Mouse (Mus musculus) right cerebral cortex, postnatal 10 days (tissue): ENCODE measurements around the gene C1ql4.
"Not testable (repeated sequence)": the region's sequence is repeated elsewhere in the genome, so short reads cannot be mapped to it uniquely, and the experiment has no call there.

Source experiments
- DNase-seq, 2 experiments: peaks; one replicate each; pipeline ENCODE4 v3.0.0; 2021; ENCODE audit warnings: low spot score in 2 of 2

C1ql4 gene

DNA sequence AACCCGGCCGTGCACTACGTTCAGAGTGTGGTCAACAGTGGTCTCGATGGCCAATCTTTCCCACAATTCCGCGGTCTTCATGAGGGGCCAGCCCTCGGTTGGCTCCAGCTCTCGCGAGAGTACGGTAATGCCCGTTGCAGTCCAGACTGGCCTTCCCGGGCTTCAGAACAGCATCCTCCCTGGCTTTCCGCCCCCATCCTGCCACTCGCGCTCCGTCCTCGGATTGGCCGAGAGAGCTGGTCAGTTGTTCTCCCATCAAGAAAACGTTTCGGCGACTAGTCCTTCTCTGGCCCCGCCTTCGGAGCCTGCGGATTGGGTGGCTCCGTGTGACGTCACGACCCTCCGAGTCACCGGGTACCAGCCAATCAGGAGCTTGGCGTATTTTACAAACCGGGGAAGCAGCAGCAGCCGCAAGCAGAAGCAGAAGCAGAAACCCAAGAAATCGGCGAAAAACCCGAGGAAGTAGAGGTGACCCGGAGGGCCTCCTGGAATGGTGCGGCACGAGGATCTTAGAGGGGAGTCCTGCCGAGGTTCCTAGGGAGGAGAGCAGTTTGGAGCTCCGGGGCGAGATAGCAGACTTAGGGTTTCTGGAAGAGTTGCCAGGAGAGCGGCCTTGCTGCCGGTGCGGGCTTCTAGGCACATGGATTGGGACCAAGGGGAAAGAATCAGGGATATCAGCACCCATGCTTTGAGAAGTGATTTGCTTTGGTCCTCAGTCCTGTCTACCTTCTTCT is 12.8 kb downstream of the C1ql4 start:
- peak; percentile 98 to 99 for DNase-seq

DNA sequence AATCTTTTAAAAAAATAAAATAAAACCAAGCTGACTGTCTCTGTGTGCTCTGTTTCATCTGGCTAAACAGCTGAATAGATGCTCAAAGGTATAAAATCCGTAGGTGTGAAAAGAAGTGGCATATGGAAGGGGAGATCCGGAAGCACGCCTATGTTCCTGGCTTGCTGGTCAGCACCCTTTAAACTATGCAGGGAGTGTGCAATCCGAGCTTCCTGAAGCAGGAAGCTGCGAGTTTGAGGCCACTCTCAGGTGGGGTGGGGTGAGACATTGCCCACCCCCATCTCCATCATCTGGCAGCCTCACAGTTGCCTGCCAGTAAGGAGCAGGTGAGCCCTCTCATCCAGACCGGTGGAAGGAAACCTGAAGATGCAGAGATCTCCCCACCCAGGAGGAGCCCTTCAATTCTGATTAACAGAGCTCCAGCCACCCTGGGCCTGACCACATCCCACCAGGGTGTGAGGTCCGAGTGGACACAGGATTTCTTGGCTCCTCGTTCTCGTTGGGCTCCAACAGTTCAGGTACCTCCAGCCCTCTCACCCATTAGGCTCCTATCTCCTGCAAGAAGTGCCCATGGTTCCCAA is 13.5 kb downstream of the C1ql4 start, which contains the start of gene Troap:
TSS of gene Troap (plus strand) at position 557 of the 581 bp plus-strand sequence.
- DNase-seq = no peak

DNA sequence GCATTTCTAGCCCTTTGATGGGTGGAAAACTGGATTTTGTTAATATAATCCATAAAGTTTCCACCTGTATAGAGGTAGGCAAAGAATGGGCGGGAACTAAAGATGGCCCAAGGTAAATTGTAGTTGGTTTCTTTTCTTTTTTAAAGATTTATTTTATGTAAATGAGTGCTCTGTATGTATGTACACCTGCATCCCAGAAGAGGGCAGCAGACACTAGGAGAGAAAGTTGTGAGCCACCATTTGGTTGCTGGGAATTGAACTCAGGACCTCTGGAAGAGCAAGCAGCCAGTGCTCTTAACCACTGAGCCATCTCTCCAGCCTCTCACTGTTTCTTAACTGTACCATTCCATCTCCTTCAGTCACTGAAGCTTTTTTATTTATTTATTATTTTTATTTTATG is 15.6 kb downstream of the C1ql4 start:
- no peak for DNase-seq

DNA sequence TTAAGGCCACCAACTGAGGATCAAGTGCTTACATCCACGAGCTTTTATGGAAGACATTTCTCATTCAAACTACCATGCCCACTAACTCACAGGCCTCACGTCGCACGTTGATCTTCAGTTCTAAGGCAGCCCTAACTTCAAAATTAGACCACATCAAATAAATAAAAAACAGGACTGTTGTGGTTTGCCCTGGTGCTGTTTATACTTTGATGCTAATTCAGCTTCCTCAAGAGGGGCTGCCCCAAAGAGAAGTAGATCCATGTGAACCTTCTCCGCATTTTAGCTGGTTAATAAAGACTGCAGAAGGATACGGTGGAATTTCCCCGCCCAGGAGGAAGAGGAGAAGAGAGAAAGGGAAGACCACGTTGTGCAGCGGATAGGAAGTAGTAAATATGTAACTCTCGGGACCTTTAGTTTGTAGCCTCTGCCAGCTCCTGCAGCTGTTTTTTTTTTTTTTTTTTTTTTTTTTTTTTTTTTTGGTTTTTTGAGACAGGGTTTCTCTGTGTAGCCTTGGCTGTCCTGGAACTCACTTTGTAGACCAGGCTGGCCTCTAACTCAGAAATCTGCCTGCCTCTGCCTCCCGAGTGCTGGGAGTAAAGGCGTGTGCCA is 22.0 kb downstream of the C1ql4 start:
- no peak for DNase-seq

DNA sequence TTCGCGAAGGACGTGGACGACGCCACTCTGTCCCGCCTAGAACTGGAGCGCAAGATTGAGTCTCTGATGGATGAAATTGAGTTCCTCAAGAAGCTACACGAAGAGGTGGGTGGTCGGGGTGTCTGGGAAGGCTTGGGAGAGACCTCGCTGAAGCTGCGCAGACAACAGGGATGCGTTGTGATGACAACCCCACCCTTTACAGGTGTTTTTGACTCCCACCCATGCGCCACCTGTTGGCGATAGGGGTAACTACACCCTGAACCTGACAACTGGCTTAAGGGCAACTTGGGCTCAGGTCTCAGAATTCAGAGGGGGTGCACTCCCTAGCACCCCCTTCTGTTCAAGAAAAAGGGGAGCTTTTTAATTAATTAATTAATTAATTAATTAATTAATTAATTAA is 31.3 kb downstream of the C1ql4 start:
- DNase-seq = no peak

DNA sequence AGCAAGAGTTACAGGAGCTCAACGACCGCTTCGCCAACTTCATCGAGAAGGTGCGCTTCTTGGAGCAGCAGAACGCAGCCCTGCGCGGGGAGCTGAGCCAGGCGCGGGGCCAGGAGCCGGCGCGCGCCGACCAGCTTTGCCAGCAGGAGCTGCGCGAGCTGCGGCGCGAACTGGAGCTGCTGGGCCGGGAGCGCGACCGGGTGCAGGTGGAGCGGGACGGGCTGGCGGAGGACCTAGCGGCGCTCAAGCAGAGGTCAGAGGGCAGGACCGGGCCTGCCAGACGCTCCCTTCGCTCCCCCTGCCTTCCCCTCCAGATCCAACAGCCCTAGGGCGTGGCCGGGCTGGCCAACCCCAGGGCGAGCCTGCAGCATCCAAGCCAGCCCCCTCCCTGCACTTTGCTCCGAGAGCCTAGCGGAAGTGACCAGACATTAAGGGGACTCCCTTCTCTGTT is 32.1 kb downstream of the C1ql4 start:
- peak in 1 of 2 experiments; percentile 70 for DNase-seq

DNA sequence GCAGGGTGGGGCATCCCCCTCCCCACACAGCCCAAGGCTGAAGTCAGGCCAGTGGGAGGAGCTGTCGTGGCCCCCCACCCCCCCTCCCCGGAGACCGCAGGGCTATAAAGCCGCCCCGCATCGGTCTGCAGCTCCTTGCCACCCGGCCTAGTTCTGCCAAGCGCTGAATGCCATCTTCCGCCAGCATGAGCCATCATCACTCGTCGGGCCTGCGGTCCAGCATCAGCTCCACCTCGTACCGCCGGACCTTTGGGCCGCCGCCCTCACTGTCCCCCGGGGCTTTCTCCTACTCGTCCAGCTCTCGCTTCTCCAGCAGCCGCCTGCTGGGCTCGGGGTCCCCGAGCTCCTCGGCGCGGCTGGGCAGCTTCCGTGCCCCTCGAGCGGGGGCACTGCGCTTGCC is 32.6 kb downstream of the C1ql4 start, which contains the start of gene Prph:
TSS of gene Prph (plus strand) at position 135 of the 400 bp plus-strand sequence.
- DNase-seq = no peak

DNA sequence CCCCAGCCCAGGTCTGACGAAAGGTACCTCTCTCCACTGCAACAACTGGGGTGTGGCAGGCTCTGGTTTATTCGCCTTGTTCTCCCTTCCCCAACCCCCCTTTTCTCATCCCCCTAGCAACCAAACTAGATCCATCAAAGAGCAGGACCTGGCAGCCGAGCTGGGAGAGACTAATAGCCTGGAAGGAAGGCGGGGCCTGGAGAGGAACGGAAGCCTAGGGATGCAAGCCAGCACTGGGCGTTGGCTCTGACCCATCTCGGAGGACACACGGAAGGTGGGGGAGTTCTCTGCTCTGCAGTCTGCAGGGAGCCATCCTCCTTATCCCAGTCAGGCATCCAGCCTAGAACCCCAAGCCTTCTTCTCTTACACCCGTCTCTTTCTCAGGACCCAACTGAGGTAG is 34.2 kb downstream of the C1ql4 start:
- DNase-seq = no peak

DNA sequence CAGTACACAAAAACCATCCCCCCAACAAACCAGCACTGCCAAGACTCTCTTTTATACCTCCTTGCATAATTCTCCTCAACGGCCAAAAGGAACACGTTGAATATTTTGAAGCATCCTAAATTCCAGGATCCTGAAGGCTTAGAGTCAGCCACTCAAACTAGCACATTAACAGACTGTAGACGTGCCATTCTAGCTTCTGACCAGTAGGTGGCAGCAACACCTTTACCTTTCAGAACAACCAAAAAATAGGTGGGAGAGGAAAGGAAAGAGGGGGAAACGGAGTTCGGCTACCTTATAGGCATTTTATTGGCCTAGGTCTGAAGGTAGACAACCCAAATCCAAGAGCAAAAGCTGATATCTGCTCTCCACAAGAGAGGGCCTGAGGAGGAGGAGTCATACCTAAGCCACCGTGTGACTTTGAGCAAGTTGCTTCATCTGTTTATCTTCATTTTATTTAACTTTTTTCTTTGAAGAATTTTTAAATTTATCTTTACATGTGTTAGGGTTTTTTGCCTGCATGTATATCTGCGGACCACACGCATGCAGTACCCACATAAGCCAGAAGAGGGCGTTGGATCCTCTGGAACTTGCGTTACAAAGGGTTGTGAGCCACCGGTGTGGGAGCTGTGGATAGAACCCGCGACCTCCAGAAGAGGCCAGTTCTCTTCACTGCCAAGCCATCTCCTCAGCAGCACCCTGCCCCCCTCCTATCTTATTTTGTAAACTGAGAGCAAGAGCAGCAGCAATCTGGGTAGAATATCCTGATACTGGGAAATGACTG is 38.0 kb downstream of the C1ql4 start:
- peak; percentile 73 to 74 for DNase-seq

DNA sequence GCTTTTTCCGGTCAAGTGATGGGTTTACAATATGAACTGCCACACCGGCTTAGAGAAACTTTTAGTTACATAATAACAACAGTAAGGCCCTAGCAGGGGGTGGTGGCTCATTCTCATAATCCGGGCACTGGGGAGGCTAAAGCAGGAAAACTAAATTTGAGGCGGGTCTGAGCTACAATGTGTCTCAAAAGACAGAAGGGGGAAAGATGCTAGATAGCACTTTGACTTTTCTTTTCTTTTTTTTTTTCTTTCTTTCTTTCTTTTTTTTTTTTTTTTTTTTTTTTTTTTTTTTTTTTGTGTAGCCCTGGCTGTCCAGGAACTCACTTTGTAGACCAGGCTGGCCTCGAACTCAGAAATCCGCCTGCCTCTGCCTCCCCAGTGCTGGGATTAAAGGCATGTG is 41.9 kb downstream of the C1ql4 start:
- DNase-seq = not testable (repeated sequence)

DNA sequence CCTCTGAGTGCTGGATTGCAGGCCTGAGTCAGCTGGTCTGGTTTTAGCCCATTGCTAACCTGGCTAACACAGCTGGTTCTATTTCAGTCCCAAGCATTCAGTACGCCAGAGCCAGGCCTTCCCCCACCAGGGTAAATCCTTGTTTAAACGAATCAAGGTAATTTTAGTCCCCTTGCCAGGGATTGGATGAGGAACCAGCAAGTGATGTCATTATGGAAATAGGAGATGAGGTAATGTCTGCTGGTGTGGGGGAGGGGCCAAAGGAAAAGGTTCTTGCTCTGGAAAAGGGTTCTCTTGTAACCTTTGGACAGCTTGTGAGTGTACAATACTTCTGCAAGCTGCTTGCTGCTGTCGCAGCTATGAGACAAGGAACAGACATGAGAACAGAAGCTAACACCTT is 42.8 kb downstream of the C1ql4 start:
- DNase-seq = no peak

DNA sequence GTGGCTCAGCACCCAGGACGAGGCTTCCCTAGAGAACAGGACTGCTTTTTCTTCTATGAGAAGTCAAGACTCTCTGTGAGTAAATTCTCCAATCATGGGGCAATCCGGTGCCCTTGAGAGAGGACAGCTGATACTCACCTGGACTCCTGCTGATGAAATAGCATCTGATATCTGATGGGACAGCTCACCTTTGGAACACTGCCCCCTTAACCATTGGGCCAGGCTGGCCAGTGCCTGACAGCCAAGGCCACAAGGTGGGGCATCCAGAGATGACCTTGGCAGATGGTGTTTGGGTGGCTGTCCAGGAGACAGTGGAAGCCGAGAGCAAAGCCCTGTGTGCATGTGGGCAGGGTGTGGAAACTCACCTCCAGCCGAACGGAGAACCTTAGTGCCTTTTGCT is 45.3 kb downstream of the C1ql4 start:
- no peak for DNase-seq

DNA sequence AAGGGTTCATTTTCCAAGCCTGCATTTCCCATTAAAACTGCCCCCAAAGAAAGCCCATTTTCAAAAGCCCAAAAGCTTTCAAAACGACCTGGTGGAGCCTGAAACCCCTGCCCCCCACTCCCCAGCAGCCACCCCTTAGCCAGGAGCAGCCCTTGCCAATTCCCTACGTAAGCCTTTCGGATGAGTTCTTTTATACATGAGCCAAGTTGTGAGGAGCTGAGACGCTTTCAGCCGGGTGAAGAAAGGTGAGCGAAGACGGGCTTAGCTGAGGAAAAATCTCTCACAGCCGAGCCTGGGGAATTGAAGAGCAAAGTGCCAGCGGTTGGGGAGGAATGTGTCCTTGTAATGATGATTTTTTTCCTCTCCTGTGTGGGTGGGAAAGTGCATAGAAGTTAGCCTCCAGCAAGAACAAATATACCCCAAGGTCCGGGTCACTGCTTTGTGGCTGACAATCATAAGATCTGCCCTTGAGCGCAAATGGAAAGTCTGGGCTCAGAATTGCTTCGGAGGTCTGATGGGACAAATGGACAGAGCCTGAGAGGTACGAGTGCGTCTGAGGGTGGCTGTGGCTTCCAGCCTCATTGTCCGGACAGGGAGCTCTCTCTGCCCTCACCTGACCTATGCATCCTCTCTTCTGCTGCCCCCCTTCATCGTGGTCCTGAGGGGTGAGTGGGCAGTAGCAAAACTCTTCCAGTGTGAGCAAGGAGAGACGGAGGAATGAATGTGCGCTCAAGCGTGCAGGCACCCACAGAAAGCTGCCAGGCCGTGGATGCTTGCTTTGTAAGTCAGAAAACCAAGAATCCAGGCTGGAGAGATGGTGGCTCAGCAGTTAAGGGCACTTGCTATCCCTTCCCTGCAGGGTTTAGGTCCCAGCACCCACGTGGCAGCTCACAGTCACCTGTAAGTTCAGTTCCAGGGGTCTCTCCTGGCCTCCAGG is 46.4 kb downstream of the C1ql4 start:
- no peak for DNase-seq

DNA sequence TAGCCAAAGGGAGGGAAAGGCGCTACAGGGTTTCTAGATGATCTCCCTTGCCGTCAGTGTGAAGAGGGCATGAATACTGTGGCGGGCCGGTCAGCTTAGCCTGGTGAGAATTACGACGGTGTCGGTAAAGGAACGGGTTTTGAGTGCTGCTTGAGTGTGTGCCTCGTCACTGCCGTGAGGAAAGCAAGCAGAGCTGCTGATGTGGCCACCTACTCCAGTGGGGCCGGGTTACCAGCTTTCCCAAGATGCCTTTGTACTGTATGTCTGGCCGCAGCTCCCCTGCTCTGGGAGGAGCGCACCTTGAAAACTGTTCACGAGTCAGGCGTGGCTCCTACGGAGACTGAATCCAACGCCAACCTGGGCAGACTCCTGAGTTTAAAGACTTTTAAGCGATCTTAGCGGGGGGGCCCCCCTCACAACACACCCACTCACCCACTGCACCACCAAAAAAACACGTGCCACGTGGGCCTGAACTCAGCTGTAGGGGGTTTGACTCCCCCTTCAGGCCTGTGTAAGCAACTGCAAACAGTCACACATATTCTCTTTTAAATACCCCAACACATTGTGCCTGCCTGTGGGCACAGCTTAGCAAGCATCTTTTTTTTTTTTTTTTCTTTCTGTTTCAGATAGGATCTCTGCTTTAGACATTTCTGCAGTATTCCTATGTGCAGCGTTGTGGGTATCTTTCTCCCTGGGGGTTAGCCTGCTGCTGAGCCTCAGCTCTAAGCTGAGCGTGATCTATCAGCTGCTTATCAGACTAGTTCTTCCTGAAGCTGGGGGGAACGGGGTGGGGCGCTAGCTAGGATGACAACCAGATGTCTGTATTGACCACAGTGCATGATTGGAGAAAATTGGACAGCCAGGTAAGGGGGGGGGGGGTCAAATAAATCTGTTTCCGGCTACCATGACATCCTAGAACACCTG is 47.4 kb downstream of the C1ql4 start:
- no peak for DNase-seq

DNA sequence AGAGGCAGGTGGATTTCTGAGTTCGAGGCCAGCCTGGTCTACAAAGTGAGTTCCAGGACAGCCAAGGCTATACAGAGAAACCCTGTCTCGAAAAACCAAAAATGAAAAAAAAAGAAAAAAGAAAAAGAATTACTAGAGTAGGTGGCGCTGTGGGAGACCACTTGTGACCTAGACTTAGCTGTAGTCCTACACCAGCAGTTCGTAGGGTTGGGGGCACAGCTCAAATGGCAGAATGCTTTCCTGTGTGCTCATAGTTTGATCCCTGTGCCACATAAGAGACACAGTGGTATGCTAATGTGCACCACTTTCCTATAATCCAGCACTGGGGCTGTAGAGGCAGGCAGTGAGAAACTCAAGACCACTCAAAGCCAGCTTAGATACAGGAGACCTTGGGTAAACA is 48.3 kb downstream of the C1ql4 start:
- DNase-seq = no peak

DNA sequence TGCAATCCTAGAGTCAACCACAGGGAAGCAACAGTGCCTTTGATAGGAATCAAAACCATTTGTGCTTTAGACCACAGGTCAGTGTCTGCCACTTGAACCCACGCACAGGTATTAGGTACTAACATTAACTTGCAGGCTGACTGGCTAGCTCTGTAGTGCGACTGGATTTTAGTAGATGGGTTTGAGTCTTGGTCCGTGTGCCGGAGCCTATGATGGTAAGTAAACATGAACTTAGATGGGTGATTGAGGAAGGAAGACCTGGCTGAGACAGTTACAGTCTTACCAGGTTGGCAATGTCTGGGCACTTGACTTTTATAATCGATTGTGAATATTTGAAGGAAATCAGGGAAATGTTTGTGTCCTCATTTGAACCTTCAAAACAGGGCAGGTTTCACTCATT is 48.8 kb downstream of the C1ql4 start:
- DNase-seq = no peak

DNA sequence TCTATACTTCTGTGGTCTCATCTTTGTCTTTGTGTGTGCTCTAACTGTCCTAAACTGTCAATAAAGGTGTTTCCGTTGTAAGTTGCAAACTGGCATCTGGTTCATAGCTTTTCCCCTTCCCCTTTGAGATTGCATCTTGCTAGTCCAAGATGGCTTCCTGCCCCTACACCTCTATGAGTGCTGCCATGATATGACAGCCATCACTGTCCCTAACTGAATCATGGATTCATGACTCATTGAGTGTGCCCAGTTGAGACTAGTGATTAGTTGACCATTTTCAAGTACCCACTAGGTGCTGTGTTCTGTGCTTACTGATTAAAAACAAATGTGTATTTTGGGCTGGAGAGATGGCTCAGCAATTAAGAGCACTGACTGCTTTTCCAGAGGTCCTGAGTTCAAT is 49.6 kb downstream of the C1ql4 start:
- DNase-seq = no peak

DNA sequence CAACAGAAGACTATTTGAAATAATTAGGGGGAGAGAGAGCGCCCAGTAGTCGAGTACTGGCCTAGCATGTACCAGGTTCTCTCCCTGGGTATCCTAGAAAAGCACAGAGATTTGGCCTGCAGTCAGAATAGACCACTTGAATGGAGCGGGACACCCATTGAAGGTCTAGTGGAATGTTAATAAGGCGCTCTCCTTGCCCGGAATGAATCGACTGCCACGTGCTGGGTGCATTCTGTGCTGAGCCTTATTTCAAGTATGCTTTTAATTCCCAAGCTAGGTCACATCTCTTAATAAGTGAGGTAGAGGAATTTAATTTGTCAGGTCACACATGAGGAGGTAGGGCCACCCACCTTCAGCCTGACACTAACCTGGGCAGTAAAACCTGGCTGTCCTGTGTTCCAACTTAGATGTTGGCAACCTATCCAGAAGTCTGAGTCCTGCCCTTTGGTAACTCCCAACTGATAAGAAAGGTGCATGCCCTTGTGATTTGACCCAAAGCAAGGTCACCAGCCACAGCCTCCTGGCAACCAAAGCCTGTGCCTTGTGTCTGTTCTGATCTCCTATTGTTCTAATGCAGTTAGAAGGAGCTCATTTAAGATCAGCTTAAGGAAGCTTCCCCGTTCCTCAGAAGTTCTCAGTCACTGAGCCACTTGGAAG is 51.2 kb downstream of the C1ql4 start:
- no peak for DNase-seq

DNA sequence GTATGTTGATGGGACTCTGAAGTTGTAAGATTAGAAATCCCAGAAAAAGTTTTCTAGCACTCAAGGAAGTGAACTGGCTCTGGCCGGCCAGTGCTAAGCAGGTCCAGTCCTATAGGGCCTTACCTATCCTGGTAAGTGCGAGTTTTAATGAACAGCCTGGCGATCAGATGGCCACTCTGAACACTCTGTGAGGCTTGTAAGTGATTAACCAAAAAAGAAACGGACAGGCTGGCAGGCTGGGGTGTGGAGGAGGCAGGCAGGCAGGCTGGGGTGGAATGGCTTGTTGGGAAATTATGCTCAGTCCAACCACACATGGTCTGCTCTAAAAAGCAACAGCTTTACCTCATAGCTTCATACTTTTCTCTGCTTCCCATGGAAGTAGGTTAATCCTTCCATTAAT is 52.2 kb downstream of the C1ql4 start:
- DNase-seq = peak; percentile 48 to 53
